Mouse (Mus musculus) liver, postnatal 0 days (tissue): ENCODE results near the gene Etv5. TPM values are rescaled to one million over a fixed set of nuclear protein-coding genes. Genes with fewer than 3 reads are reported as not detected.

Experiments used
- ATAC-seq: fragments of 200-750 bp; cut with Nextera tagmentation; 2 replicates; pipeline ENCODE4 v1.8.0; 2017; ENCODE audit warnings: mild to moderate bottlenecking, moderate library complexity
- DNase-seq: peaks from one replicate; pipeline ENCODE4 v3.0.0-alpha.2; 2016
- H3K27ac ChIP-seq: fragments of 300-500 bp; sonication (generic); 2 replicates; pipeline ENCODE4 v1.5.1; 2014; ENCODE audit warnings: antibody characterized with exemption, moderate library complexity, mild to moderate bottlenecking, low read depth
- H3K27me3 ChIP-seq: fragments of 300-500 bp; sonication (generic); 2 replicates; pipeline ENCODE4 v1.6.1; 2014; ENCODE audit warnings: low read length, control low read depth, mixed read lengths; ENCODE audit not compliant: insufficient read depth
- H3K36me3 ChIP-seq: fragments of 300-500 bp; sonication (generic); replicated peaks from 2 replicates; pipeline ENCODE4 v1.6.1; 2014; ENCODE audit warnings: mild to moderate bottlenecking, control low read depth, low read length, moderate library complexity, mixed read lengths; ENCODE audit not compliant: insufficient read depth
- H3K4me1 ChIP-seq: fragments of 300-500 bp; sonication (generic); 2 replicates; pipeline ENCODE4 v1.6.1; 2014; ENCODE audit warnings: antibody characterized with exemption, mild to moderate bottlenecking, control low read depth; ENCODE audit not compliant: insufficient read depth
- H3K4me2 ChIP-seq: fragments of 300-500 bp; sonication (generic); 2 replicates; pipeline ENCODE4 v1.6.1; 2014; ENCODE audit warnings: low read depth, mild to moderate bottlenecking, low read length, moderate library complexity, mixed read lengths
- H3K4me3 ChIP-seq: fragments of 300-500 bp; sonication (generic); 2 replicates; pipeline ENCODE4 v1.5.1; 2014; ENCODE audit warnings: low read depth, low read length
- H3K9ac ChIP-seq: fragments of 300-500 bp; sonication (generic); replicated peaks from 2 replicates; pipeline ENCODE4 v1.6.1; 2014; ENCODE audit warnings: mild to moderate bottlenecking, moderate library complexity
- H3K9me3 ChIP-seq: fragments of 300-500 bp; sonication (generic); 2 replicates; pipeline ENCODE4 v1.6.1; 2016; ENCODE audit warnings: mild to moderate bottlenecking, control low read depth, low read length, mixed read lengths
- CTCF ChIP-seq: sonication (generic); IDR thresholded peaks from 2 replicates; pipeline ENCODE4 v1.5.1; 2016; ENCODE audit warnings: antibody characterized with exemption, low read depth
- EP300 ChIP-seq: IDR thresholded peaks from 2 replicates; pipeline ENCODE4 v1.6.1; 2016; ENCODE audit warnings: antibody characterized with exemption, low read depth, mild to moderate bottlenecking
- WGBS: fragments of 180-500 bp; shearing (Covaris S2); extraction: QIAGEN DNeasy Blood & Tissue Kit; methylation state at CpG from one replicate; pipeline ENCODE4 v1.1.7; 2014; ENCODE audit not compliant: insufficient replicate concordance; 5-methylcytosine and 5-hydroxymethylcytosine counted together
- polyA plus RNA-seq: library from polyadenylated mRNA; unstranded; fragments of >200 nt; fragmentation: Nextera tagmentation; extraction: Ambion mirVana; gene quantifications from 2 replicates; pipeline ENCODE4 v1.2.1, GENCODE M21; 2015

Etv5 gene
- polyA plus RNA-seq, 1 experiment from 2014 or later, result 2.6 TPM

- Histone ChIP-seq H3K36me3 (no peaks in the 10 kb centered on the region), H3K4me3 (no peak overlapping the region), H3K4me1 (peaks cover 21% of the 10 kb centered on the region), H3K27me3 (no peaks in the 10 kb centered on the region), H3K9ac (no peak overlapping the region), H3K4me2 (no peak overlapping the region), H3K9me3 (no peaks in the 10 kb centered on the region), H3K27ac (no peak overlapping the region)
- WGBS, result 32% methylated on average over 12 of the region's 12 CpGs
- DNase-seq (no peak), ATAC-seq (no peak)
- TF ChIP-seq EP300 (no peak), CTCF (no peak)
These were observed 7.7 kb downstream of the Etv5 start for GRCm38 (mm10) chr16:22431773-22432172.

- ATAC-seq, result no peak
- H3K4me3 ChIP-seq, result no peak overlapping the region
These were observed 8.2 kb downstream of the Etv5 start for GRCm38 (mm10) chr16:22431335-22431734.

GRCm38 (mm10) chr16:22430211-22430951 lies 9.1 kb downstream of the Etv5 start:
- Histone ChIP-seq H3K27me3 (no peaks in the 10 kb centered on the region), H3K9ac (no peak overlapping the region), H3K36me3 (no peaks in the 10 kb centered on the region), H3K27ac (no peak overlapping the region), H3K4me1 (peaks cover 15% of the 10 kb centered on the region), H3K4me3 (no peak overlapping the region), H3K9me3 (no peaks in the 10 kb centered on the region), H3K4me2 (no peak overlapping the region)
- TF ChIP-seq CTCF (no peak), EP300 (no peak)
- ATAC-seq (no peak), DNase-seq (no peak)
- WGBS, result 76% methylated on average over 16 of the region's 16 CpGs

More at GRCm38 (mm10) chr16:22431335-22431734, 8.2 kb downstream of the Etv5 start:
- no peak for TF ChIP-seq EP300
- TF ChIP-seq CTCF, result no peak
- Histone ChIP-seq H3K4me2 (no peak overlapping the region), H3K27me3 (no peaks in the 10 kb centered on the region), H3K4me1 (peaks cover 21% of the 10 kb centered on the region), H3K27ac (no peak overlapping the region), H3K9me3 (no peaks in the 10 kb centered on the region), H3K9ac (no peak overlapping the region), H3K36me3 (no peaks in the 10 kb centered on the region)
- no peak for DNase-seq
- WGBS, result 49% methylated on average over 2 of the region's 2 CpGs

GRCm38 (mm10) chr16:22429377-22429776 lies 10.1 kb downstream of the Etv5 start:
- peak overlapping the region; percentile 58 for H3K4me2 ChIP-seq
- 33% methylated on average over 8 of the region's 8 CpGs for WGBS
- no peaks in the 10 kb centered on the region for H3K27me3 ChIP-seq
- ATAC-seq, result 0 out of 2 replicates have a peak, but pooled peaks have one; percentile 5
- DNase-seq, result no peak
- peaks cover 15% of the 10 kb centered on the region for H3K4me1 ChIP-seq
- H3K9me3 ChIP-seq, result no peaks in the 10 kb centered on the region
- TF ChIP-seq EP300, result no peak
- TF ChIP-seq CTCF, result no peak
- no peak overlapping the region for H3K4me3 ChIP-seq
- no peak overlapping the region for H3K9ac ChIP-seq
- H3K27ac ChIP-seq, result no peak overlapping the region
- no peaks in the 10 kb centered on the region for H3K36me3 ChIP-seq

- Histone ChIP-seq H3K27ac (no peak overlapping the region), H3K27me3 (no peaks in the 10 kb centered on the region), H3K4me2 (peak overlapping the region; percentile 58), H3K9ac (no peak overlapping the region), H3K9me3 (no peaks in the 10 kb centered on the region), H3K4me1 (peaks cover 15% of the 10 kb centered on the region), H3K4me3 (no peak overlapping the region), H3K36me3 (no peaks in the 10 kb centered on the region)
- peak; percentile 96 for ATAC-seq
- TF ChIP-seq CTCF (peak; percentile 35), EP300 (no peak)
- WGBS, result 11% methylated on average over 9 of the region's 9 CpGs
- DNase-seq, result peak; percentile 75
These were observed 10.6 kb downstream of the Etv5 start for GRCm38 (mm10) chr16:22428853-22429341.

GRCm38 (mm10) chr16:22426866-22427265 lies 12.7 kb downstream of the Etv5 start:
- DNase-seq, result no peak
- Histone ChIP-seq H3K4me3 (no peak overlapping the region), H3K4me1 (peaks cover 15% of the 10 kb centered on the region), H3K9ac (no peak overlapping the region), H3K9me3 (no peaks in the 10 kb centered on the region), H3K4me2 (no peak overlapping the region), H3K36me3 (no peaks in the 10 kb centered on the region), H3K27me3 (no peaks in the 10 kb centered on the region), H3K27ac (no peak overlapping the region)
- no peak for ATAC-seq
- TF ChIP-seq CTCF (no peak), EP300 (no peak)
- WGBS, result 81% methylated on average over 7 of the region's 7 CpGs
